Mouse (Mus musculus) 416B (cell line): Measurements from ENCODE around the gene Bpnt1.
A peak's percentile ranks its signal among the peaks of the same experiment; 100 is the strongest.
"Not testable (repeated sequence)": the region's sequence is repeated elsewhere in the genome, so short reads cannot be mapped to it uniquely, and the experiment has no call there.

ENCODE experiments used
- DNase-seq: peaks from one replicate; pipeline ENCODE4 v3.0.0; 2011; ENCODE audit warnings: low read depth

Gene Bpnt1

GRCm38 (mm10) chr1:185331983-185332430 lies at the start of gene Bpnt1:
Bpnt1 (plus strand) TSS chr1:185332149.
- DNase-seq = peak; percentile 92

- DNase-seq = no peak
Observed at GRCm38 (mm10) chr1:185282846-185283245, 49.1 kb upstream of the Bpnt1 start.

DNA sequence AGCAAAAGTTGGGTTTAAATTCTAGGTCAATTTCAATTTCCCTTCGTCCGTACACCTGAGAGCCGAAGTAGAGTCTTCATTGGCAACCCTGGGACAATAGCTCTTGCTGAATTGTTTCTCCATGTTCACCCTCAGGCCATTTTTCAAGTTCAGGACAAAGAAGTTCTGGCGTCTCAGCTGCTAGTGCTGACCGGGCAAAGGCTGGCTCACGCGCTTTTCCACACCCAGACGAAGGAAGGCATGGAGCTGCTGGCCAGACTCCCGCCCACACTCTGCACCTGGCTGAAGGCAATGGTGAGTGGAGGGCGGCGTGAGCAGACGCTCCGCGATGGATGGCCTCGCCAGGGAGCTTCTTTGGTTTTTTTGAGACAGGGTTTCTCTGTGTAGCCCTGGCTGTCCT lies 48.7 kb upstream of the Bpnt1 start:
- no peak for DNase-seq

GRCm38 (mm10) chr1:185284740-185285139 lies 47.2 kb upstream of the Bpnt1 start:
- DNase-seq = no peak

DNA sequence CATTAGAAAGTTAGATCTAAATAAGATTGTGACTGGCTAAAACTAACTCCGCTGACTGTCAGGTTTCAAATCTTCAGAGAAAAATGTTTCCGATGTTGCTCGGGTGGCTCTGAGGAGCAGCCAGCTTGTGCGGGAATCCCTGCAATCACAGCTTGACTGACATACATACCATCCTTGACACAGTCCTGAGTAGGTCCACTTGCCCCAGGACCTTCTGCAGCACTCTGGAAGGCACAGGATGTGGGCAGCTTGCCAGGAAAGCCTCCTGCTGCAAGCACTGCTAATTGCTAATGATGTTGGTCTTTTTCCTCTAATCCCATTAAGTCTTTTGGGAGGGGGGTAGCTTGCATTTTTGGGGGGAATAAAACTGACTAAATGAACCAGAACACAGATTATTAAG lies 46.8 kb upstream of the Bpnt1 start:
- DNase-seq = peak; percentile 14

DNA sequence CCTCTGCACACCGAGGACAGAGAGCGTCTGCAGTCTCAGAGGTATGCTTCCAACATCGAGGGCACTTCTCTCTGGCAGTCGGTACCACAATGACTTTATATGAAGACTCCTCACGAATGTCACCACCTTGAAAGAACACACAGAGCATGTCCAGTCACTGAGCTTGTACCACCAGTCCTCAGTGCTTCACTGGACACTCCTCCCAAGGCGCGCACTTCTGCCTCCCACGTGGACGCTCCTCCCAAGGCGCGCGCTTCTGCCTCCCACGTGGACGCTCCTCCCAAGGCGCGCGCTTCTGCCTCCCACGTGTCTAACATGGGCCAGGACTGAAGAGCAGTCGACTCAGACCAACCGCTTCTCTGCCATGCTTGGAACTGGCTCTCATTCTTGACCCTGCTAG lies 44.9 kb upstream of the Bpnt1 start:
- no peak for DNase-seq

DNA sequence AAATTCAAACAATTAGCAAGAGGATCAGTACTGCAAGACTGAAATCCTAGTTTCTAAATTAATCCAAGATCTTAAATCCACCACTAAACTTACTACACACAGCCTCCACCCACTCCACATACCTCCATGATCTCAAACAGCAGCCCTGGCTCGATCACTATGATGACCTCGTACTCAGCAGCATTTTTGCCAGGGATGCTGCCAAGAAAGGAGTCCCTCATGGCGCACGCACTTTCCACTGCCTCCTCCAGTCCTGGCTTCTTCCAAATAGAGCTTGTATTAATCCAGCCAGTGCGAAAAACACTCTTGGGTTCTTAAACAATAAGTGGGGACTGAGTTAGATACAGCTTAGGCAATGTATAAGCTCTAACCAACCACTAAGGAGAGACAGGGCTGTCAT lies 42.7 kb upstream of the Bpnt1 start:
- DNase-seq = no peak

DNA sequence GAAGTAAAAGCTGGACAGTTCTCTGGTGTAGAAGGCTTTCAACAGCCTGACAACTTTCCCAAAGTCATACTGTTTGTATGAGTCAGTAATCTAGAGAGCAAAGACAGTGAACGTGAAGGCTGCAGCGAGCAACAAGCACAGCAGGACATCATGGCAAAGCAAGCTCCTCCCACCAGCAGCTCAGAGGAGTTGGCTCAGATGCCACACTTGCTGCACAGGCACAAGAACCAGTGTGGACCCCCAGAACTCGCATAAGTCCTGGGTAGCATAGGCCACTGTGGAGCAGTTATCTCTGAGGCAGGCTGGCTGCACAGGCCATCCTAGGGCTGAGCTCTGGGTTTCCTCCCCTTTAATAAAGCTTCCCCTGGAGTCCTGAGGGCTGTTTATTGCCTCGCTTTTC lies 40.6 kb upstream of the Bpnt1 start:
- DNase-seq = no peak

DNA sequence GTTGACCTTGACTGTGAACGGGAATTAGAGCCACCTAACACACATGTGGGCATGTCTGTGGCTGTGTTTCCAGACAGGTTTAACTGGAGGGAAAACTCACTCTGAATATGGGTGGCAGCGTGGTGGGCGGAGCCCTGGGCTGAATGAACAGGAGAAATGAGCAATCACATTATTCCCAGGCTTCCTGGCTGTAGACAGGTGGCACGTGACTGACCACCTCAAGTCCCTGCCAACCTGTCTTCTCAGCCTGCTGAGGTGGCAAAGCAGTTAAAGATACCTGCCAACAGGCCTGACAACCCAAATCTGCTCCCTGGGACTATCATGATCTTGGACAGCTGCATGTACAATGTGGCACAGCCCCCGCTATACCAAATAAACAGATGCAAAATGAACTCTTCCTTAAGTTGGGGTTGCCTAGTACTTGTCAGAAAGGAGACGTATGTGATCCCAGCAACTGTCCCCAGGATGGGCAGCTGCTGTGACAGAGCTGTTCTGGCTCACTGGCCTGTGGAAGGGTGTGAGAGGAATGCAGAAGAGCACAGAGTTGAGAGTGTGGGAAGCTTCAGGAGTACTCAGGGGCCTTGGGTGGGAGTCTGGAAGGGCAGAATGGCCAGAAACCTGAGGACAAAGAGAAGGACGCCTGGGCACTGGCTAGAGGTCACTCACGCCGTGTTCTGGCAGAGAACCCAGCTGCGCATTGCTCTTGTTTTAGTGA lies 39.1 kb upstream of the Bpnt1 start:
- no peak for DNase-seq

DNA sequence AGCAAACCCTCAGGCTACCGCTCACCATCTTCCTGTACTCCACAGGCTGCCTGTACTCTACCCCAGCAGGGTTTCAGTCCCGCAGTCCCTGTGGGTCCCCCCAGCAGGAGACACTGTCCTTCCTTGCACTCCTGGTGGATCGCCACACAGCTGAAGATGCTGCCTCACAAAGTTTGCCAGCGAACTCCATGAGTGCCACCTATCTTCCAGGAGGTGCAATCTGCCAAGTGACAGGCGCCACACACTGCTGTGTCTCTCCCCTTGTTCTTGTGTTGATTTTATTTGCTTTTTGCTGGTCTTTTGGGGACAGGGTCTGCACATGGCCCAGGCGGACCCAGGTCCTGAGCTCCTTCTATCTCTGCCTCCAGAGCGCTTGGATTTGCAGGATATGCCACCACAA lies 35.1 kb upstream of the Bpnt1 start:
- no peak for DNase-seq

GRCm38 (mm10) chr1:185298496-185298895 lies 33.5 kb upstream of the Bpnt1 start:
- no peak for DNase-seq

GRCm38 (mm10) chr1:185302816-185303215 lies 29.1 kb upstream of the Bpnt1 start:
- no peak for DNase-seq

DNA sequence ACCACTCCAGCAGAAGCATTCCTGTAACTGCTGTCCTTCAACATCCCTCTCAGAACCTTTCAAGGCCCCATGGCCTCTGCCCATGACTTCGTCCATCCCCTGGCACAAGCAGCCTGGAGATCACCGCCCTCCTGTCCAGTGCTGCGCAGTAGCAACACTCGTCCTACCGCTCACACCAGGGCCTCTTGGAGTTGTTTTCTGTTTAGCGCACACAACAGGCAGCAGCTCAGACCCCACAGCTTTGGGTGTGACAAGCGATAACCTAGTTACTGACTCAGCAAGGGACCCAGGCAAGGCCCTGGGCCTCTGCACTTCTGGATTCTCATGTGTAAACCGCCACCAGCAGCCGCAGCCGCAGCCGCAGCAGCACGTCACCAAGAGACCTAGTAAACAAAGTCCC lies 25.1 kb upstream of the Bpnt1 start:
- DNase-seq = no peak

GRCm38 (mm10) chr1:185307645-185308044 lies 24.3 kb upstream of the Bpnt1 start:
- no peak for DNase-seq

DNA sequence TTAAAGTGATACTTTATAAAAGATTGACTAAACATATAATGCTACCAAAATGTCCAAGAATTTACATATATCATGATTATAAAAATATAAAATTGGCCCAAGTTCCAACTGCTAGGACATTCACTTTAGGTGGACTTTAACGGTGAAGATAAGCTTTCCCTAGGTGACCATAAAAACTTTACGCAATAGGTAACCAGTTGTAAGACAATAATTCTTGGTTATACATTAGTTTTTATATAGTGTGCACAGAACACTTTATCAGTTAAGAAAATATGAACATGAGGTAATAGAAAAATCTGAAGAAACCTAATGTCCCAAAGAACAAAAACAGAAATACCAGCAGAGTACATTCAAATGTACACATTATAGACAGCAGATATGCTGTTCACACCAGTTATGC lies 23.6 kb upstream of the Bpnt1 start:
- DNase-seq = no peak

DNA sequence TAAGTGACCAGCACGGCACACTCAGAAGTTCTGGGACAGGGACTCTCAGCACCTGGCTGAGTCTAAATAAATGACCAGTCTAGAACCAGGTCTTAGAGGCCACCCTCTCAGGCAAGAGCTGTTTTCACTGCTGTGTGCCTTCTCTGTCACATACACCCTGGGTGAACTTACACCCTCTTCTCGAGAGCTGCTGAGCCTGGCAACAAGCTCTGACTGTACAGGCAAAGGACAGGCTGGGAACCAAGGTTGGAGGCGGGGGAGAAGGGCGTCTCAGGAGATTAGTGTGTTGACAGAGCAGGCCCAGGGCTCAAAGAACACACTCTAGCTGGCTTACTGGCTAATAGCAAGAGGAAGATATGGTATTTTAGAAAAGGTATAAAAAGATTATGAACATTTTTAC lies 23.0 kb upstream of the Bpnt1 start:
- no peak for DNase-seq

DNA sequence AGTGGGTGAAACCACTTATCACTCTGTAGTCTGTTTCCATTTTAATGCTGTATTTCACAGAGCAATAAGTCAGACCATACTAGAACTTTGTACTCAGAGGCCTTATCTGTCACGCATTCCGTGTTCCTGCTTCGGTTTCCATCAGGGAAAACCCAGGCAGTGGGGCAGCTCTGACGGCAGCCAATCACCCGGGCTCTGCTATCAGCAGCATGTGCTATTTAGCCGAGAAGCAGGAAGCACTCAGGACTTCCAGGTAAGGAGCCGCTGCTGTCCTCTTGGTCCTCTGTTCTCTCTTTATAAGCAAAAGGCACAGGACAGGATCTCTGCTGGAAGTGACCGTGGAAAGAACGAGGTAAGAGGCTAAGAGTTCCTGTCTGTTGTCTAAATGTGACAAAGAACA lies 20.0 kb upstream of the Bpnt1 start:
- no peak for DNase-seq

GRCm38 (mm10) chr1:185314546-185314945 lies 17.4 kb upstream of the Bpnt1 start:
- DNase-seq = no peak

DNA sequence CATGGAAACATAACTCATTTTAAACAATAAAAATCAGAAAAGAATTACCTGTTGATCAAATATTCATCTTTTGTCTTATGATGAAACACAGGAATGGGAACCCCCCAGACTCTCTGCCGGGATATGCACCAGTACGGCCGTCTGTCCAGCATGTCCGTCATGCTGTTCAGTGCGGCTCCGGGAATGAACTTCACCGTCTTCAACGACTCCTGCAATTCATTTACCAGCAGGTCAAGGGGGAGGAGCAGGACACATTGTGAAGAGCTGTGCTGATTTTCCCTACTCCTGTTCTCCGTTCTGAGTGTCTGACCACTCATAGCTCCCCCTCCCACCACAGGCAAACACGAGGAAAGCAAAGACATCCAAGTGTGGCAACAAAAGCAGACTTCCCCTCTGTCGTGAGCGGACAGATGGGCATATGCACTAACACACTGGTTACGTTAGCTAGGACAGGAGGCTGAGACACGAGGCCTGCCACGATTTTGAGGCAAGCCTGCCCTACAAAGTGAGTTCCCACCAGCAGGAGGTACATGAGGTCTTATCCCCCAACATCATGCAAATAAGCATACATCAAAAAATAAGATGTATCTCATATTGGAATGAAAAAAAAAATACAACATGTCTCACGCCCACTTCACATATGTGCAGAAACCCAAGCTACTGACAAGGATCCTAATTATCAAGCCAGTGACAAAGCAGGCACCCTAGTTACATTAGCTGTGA lies 15.9 kb upstream of the Bpnt1 start:
- DNase-seq = no peak

GRCm38 (mm10) chr1:185327754-185328345 lies 4.1 kb upstream of the Bpnt1 start:
- not testable (repeated sequence) for DNase-seq

- DNase-seq = peak; percentile 89
Observed at GRCm38 (mm10) chr1:185328721-185329610, 3.0 kb upstream of the Bpnt1 start, which contains the start of gene Iars2. Iars2 (minus strand) TSS chr1:185329396.

DNA sequence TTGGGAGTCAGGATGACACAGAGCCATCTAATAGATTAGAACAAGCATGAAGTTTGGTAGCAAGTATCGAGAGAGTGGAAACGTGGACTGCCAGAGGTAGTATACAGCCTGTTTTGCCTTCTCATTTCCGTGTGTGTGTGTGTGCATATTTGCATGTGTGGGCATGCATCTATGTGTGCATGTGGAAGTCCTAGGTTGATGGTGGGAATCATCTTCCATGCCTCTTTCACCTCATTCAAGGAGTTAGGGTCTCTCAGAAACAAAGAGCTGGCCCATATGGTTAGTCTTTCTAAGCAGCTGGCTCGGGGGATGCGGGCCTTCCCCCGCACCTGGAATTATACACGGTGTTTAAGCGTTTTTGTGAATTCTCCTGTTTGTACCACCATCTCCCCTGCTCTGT lies 2.1 kb upstream of the Bpnt1 start:
- DNase-seq = peak; percentile 5
